Mouse (Mus musculus): ENCODE measurements around the gene 1110017D15Rik.

The 1110017D15Rik gene

GRCm38 (mm10) chr4:41513309-41513708, 3.8 kb downstream of the 1110017D15Rik start:
- DNase-seq (ENCODE audit: low read depth) = no peak

- DNase-seq (ENCODE audit: low read depth) = no peak
Measured at GRCm38 (mm10) chr4:41507998-41508397, 9.1 kb downstream of the 1110017D15Rik start.

GRCm38 (mm10) chr4:41507326-41507924, 9.7 kb downstream of the 1110017D15Rik start:
- no peak for DNase-seq (ENCODE audit: low read depth)

- no peak for DNase-seq (ENCODE audit: low read depth)
Measured at GRCm38 (mm10) chr4:41506906-41507305, 10.2 kb downstream of the 1110017D15Rik start.

GRCm38 (mm10) chr4:41506156-41506555, 11.0 kb downstream of the 1110017D15Rik start:
- peak; percentile 56 for DNase-seq (ENCODE audit: low read depth)

- DNase-seq (ENCODE audit: low read depth) = peak; percentile 96
Measured at GRCm38 (mm10) chr4:41505131-41505551, 12.0 kb downstream of the 1110017D15Rik start.

GRCm38 (mm10) chr4:41504325-41504724, 12.8 kb downstream of the 1110017D15Rik start:
- DNase-seq (ENCODE audit: low read depth) = peak; percentile 61

- peak; percentile 82 for DNase-seq (ENCODE audit: low read depth)
Measured at GRCm38 (mm10) chr4:41502986-41503412, 14.1 kb downstream of the 1110017D15Rik start, which contains the start of gene AI464131. TSS of gene AI464131 (minus strand) at chr4:41503076.

- no peak for DNase-seq (ENCODE audit: low read depth)
Measured at GRCm38 (mm10) chr4:41502171-41502940, 14.8 kb downstream of the 1110017D15Rik start.

- DNase-seq (ENCODE audit: low read depth) = no peak
Measured at GRCm38 (mm10) chr4:41500787-41501186, 16.3 kb downstream of the 1110017D15Rik start.

GRCm38 (mm10) chr4:41499619-41500018, 17.5 kb downstream of the 1110017D15Rik start:
- no peak for DNase-seq (ENCODE audit: low read depth)

GRCm38 (mm10) chr4:41498921-41499391, 18.2 kb downstream of the 1110017D15Rik start:
- no peak for DNase-seq (ENCODE audit: low read depth)

GRCm38 (mm10) chr4:41497995-41498845, 18.9 kb downstream of the 1110017D15Rik start:
- DNase-seq (ENCODE audit: low read depth) = no peak

- no peak for DNase-seq (ENCODE audit: low read depth)
Measured at GRCm38 (mm10) chr4:41497579-41497978, 19.6 kb downstream of the 1110017D15Rik start.

- no peak for DNase-seq (ENCODE audit: low read depth)
Measured at GRCm38 (mm10) chr4:41497046-41497445, 20.1 kb downstream of the 1110017D15Rik start.

GRCm38 (mm10) chr4:41495850-41496249, 21.3 kb downstream of the 1110017D15Rik start:
- no peak for DNase-seq (ENCODE audit: low read depth)

GRCm38 (mm10) chr4:41495076-41495475, 22.1 kb downstream of the 1110017D15Rik start:
- no peak for DNase-seq (ENCODE audit: low read depth)

GRCm38 (mm10) chr4:41494378-41494777, 22.8 kb downstream of the 1110017D15Rik start:
- no peak for DNase-seq (ENCODE audit: low read depth)

GRCm38 (mm10) chr4:41493464-41494116, 23.5 kb downstream of the 1110017D15Rik start:
- no peak for DNase-seq (ENCODE audit: low read depth)

- no peak for DNase-seq (ENCODE audit: low read depth)
Measured at GRCm38 (mm10) chr4:41492951-41493350, 24.2 kb downstream of the 1110017D15Rik start.

- no peak for DNase-seq (ENCODE audit: low read depth)
Measured at GRCm38 (mm10) chr4:41481601-41482017, 35.5 kb downstream of the 1110017D15Rik start.

- DNase-seq (ENCODE audit: low read depth) = no peak
Measured at GRCm38 (mm10) chr4:41480254-41480653, 36.9 kb downstream of the 1110017D15Rik start.
